ENCODE assay signal across 7 mouse cellular contexts in genomic region chr9:123525095-123525494, GRCm38 (mm10). TPM values are rescaled to one million over a fixed set of nuclear protein-coding genes. Genes with fewer than 3 reads are reported as not detected.
DNase-seq lines count a peak whose midpoint lies in the region; ATAC-seq and TF ChIP-seq lines count a peak whose summit lies in the region.

No protein-coding gene starts in this region.

- peaks cover 4% of the 10 kb centered on the region; the same call in 1 of the 2 replicates for H3K36me3 ChIP-seq in liver, adult 2 months (ENCODE audit: control insufficient read depth, insufficient read depth, low read length)
- no peaks in the 10 kb centered on the region for H3K36me3 ChIP-seq in liver, embryonic 11.5 days (ENCODE audit: control insufficient read depth, insufficient read depth, low read length)
- H3K36me3 ChIP-seq in midbrain, embryonic 11.5 days (ENCODE audit: control insufficient read depth, insufficient read depth, low read length) = no peaks in the 10 kb centered on the region
- peaks cover 4% of the 10 kb centered on the region; the same call in 1 of the 2 replicates for H3K36me3 ChIP-seq in splenic B cell, adult 2 months (ENCODE audit: control insufficient read depth, insufficient read depth, low read length, poor library complexity, severe bottlenecking)

- no peak for ATAC-seq in liver, embryonic 11.5 days (replicated peaks; ENCODE audit: low FRiP score)
- no peak for ATAC-seq in midbrain, embryonic 11.5 days (ENCODE audit: low FRiP score)

- H3K4me2 ChIP-seq in liver, embryonic 11.5 days = no peak overlapping the region
- H3K4me2 ChIP-seq in midbrain, embryonic 11.5 days = no peak overlapping the region

- 0% methylated on average over 1 of the region's 1 CpGs for WGBS in liver, adult 2 months
- WGBS in liver, embryonic 11.5 days = 2% methylated on average over 1 of the region's 1 CpGs
- WGBS in midbrain, embryonic 11.5 days = 2% methylated on average over 1 of the region's 1 CpGs

- H3K9ac ChIP-seq in liver, adult 2 months (ENCODE audit: low read depth, low read length) = no peak overlapping the region
- H3K9ac ChIP-seq in liver, embryonic 11.5 days (ENCODE audit: low read depth, low read length) = no peak overlapping the region
- H3K9ac ChIP-seq in midbrain, embryonic 11.5 days (ENCODE audit: low read length) = no peak overlapping the region

- no peak overlapping the region for H3K27ac ChIP-seq in liver, adult 2 months (replicated peaks; ENCODE audit: insufficient read depth, low read depth, low read length)
- no peak overlapping the region for H3K27ac ChIP-seq in liver, embryonic 11.5 days (ENCODE audit: low read depth, low read length)
- no peak overlapping the region for H3K27ac ChIP-seq in midbrain, embryonic 11.5 days (ENCODE audit: low read depth, low read length)

- no peaks in the 10 kb centered on the region for H3K27me3 ChIP-seq in liver, adult 2 months (ENCODE audit: control insufficient read depth, insufficient read depth, low read length)
- H3K27me3 ChIP-seq in liver, embryonic 11.5 days (replicated peaks; ENCODE audit: control insufficient read depth, insufficient read depth, low read length) = no peaks in the 10 kb centered on the region
- no peaks in the 10 kb centered on the region for H3K27me3 ChIP-seq in midbrain, embryonic 11.5 days (ENCODE audit: control insufficient read depth, insufficient read depth, low read length)
- no peaks in the 10 kb centered on the region for H3K27me3 ChIP-seq in splenic B cell, adult 2 months (ENCODE audit: control insufficient read depth, insufficient read depth, low read length, poor library complexity, severe bottlenecking)

- no peak overlapping the region for H3K4me3 ChIP-seq in liver, adult 2 months (ENCODE audit: insufficient read depth, low read depth, low read length)
- H3K4me3 ChIP-seq in liver, embryonic 11.5 days (ENCODE audit: low read depth, low read length) = no peak overlapping the region
- no peak overlapping the region for H3K4me3 ChIP-seq in midbrain, embryonic 11.5 days (ENCODE audit: low read depth, low read length)

- TF ChIP-seq CTCF in liver, adult 2 months (IDR thresholded peaks at IDR 0.05; ENCODE audit: low read depth, low read length) = peak; percentile 43

- H3K9me3 ChIP-seq in liver, embryonic 11.5 days (ENCODE audit: control insufficient read depth, low read length) = no peaks in the 10 kb centered on the region
- no peaks in the 10 kb centered on the region for H3K9me3 ChIP-seq in midbrain, embryonic 11.5 days (ENCODE audit: control insufficient read depth, low read length)

- peak; percentile 46 for DNase-seq in liver, adult 2 months (ENCODE audit: extremely low read depth, low read depth, low spot score)
- DNase-seq in liver, embryonic 11.5 days (ENCODE audit: low spot score) = no peak
- peak; percentile 87 for DNase-seq in adipocyte (ENCODE audit: low spot score)
- peak; percentile 71 for DNase-seq in embryo, embryonic 10 days (ENCODE audit: low spot score)
- peak; percentile 74 for DNase-seq in kidney, postnatal 14 days
- DNase-seq in midbrain, embryonic 11.5 days (ENCODE audit: low spot score, missing footprints) = peak; percentile 90
- peak; percentile 91 for DNase-seq in splenic B cell, adult 2 months (ENCODE audit: low read depth, low spot score)

- H3K79me2 ChIP-seq in liver, adult 2 months (ENCODE audit: control insufficient read depth, insufficient read depth, low read length) = no peaks in the 10 kb centered on the region

- H3K4me1 ChIP-seq in liver, adult 2 months (ENCODE audit: control insufficient read depth, insufficient read depth, low read length) = peaks cover 2% of the 10 kb centered on the region; the same call in 1 of the 2 replicates
- 0 out of 2 replicates have a peak, but pooled peaks cover 6% of the 10 kb centered on the region for H3K4me1 ChIP-seq in liver, embryonic 11.5 days (replicated peaks; ENCODE audit: control insufficient read depth, insufficient read depth, low read length)
- H3K4me1 ChIP-seq in midbrain, embryonic 11.5 days (ENCODE audit: control insufficient read depth, insufficient read depth, low read length) = peaks cover 7% of the 10 kb centered on the region

- TF ChIP-seq POLR2A in liver, adult 2 months (IDR thresholded peaks at IDR 0.05; ENCODE audit: extremely low read depth, insufficient read depth, low read length) = no peak

RNA-seq across cellular contexts. Expression of gene Sacm1l, which starts 4.5 kb away (rescaled TPM):
- total RNA-seq in liver, adult 2 months (2014; rRNA removed) = 62.3 and 74.3 TPM in 2 replicates
- 7.7 and 9.4 TPM in 2 replicates for polyA plus RNA-seq in liver, adult 2 months (2012; rRNA removed)
- polyA plus RNA-seq in liver, embryonic 11.5 days (2014; fragmentation: Nextera tagmentation; extraction: Ambion mirVana) = 44.5 and 55.3 TPM in 2 replicates
- 53.9 and 63.3 TPM in 2 replicates for polyA plus RNA-seq in midbrain, embryonic 11.5 days (2014; fragmentation: Nextera tagmentation; extraction: Ambion mirVana)

RNA-seq across cellular contexts. Expression of gene Limd1, which starts 46.6 kb away (rescaled TPM):
- total RNA-seq in liver, adult 2 months (2014; rRNA removed) = 19.7 and 22.2 TPM in 2 replicates
- 15.9 and 24.6 TPM in 2 replicates for polyA plus RNA-seq in liver, adult 2 months (2012; rRNA removed)
- polyA plus RNA-seq in liver, embryonic 11.5 days (2014; fragmentation: Nextera tagmentation; extraction: Ambion mirVana) = 41.7 and 42.2 TPM in 2 replicates
- polyA plus RNA-seq in midbrain, embryonic 11.5 days (2014; fragmentation: Nextera tagmentation; extraction: Ambion mirVana) = 43.3 and 46.4 TPM in 2 replicates
